Mouse (Mus musculus) kidney, embryonic 16.5 days (tissue): Measurements from ENCODE around the gene Sema3f. TPM values are rescaled to one million over a fixed set of nuclear protein-coding genes. Genes with fewer than 3 reads are reported as not detected.

ENCODE experiments used
- ATAC-seq: fragments of 200-750 bp; cut with Nextera tagmentation; 2 replicates; pipeline ENCODE4 v1.8.0; 2017; ENCODE audit warnings: moderate TSS enrichment; ENCODE audit not compliant: low FRiP score, low TSS enrichment
- H3K27ac ChIP-seq: fragments of 300-500 bp; sonication (generic); 2 replicates; pipeline ENCODE4 v1.5.1; 2014; ENCODE audit warnings: low read length
- H3K27me3 ChIP-seq: fragments of 300-500 bp; sonication (generic); 2 replicates; pipeline ENCODE4 v1.6.1; 2014; ENCODE audit warnings: low read length, control low read depth, mixed read lengths; ENCODE audit not compliant: insufficient read depth
- H3K36me3 ChIP-seq: fragments of 300-500 bp; sonication (generic); 2 replicates; pipeline ENCODE4 v1.6.1; 2014; ENCODE audit warnings: low read length, control low read depth, mixed read lengths; ENCODE audit not compliant: insufficient read depth
- H3K4me1 ChIP-seq: fragments of 300-500 bp; sonication (generic); 2 replicates; pipeline ENCODE4 v1.6.1; 2014; ENCODE audit warnings: low read length, control low read depth, mixed read lengths; ENCODE audit not compliant: insufficient read depth
- H3K4me2 ChIP-seq: fragments of 300-500 bp; sonication (generic); replicated peaks from 2 replicates; pipeline ENCODE4 v1.6.1; 2014; ENCODE audit warnings: low read depth, low read length
- H3K4me3 ChIP-seq: fragments of 300-500 bp; sonication (generic); 2 replicates; pipeline ENCODE4 v1.5.1; 2014; ENCODE audit warnings: mild to moderate bottlenecking, low read length
- H3K9ac ChIP-seq: fragments of 300-500 bp; sonication (generic); replicated peaks from 2 replicates; pipeline ENCODE4 v1.6.1; 2014; ENCODE audit warnings: low read length
- H3K9me3 ChIP-seq: fragments of 300-500 bp; sonication (generic); 2 replicates; pipeline ENCODE4 v1.6.1; 2016; ENCODE audit warnings: low read length, control low read depth
- WGBS: fragments of 180-500 bp; shearing (Covaris S2); extraction: QIAGEN DNeasy Blood & Tissue Kit; methylation state at CpG from one replicate; pipeline ENCODE4 v1.1.7; 2014; 5-methylcytosine and 5-hydroxymethylcytosine counted together
- polyA plus RNA-seq: library from polyadenylated mRNA; unstranded; fragments of >200 nt; fragmentation: Nextera tagmentation; extraction: Ambion mirVana; gene quantifications from 2 replicates; pipeline ENCODE4 v1.2.1, GENCODE M21; 2015

The Sema3f gene
- polyA plus RNA-seq, 1 experiment from 2014 or later: 20.9 TPM

DNA sequence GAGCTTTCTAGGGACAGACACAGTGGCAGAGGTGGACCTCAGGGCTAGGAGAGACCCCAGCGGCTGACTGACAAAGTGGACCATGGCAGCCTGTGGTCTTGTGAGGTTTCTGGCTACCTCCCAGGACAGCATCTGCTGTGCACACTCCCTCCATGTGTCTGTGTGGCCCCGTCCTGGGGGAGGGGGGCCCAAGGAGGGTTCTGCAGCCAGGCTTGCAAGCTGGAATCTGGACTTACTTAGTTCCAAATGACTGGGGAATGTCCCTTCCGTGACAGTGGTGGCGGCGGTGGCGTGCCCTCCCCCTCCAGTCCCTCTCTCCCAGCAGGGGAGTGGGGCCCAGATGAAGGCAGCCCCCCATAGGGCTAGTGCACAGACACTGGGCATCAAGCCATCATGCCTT lies 6.7 kb upstream of the Sema3f start:
- WGBS: 35% methylated on average over 6 of the region's 6 CpGs
- peaks cover 61% of the 10 kb centered on the region for H3K4me1 ChIP-seq
- H3K4me3 ChIP-seq: no peak overlapping the region
- H3K27me3 ChIP-seq: no peaks in the 10 kb centered on the region
- ATAC-seq: 0 out of 2 replicates have a peak, but pooled peaks have one; percentile 10
- no peaks in the 10 kb centered on the region for H3K36me3 ChIP-seq
- peak overlapping the region; percentile 35 for H3K27ac ChIP-seq
- no peaks in the 10 kb centered on the region for H3K9me3 ChIP-seq
- H3K9ac ChIP-seq: no peak overlapping the region; the same call in 1 of the 2 replicates
- no peak overlapping the region for H3K4me2 ChIP-seq

DNA sequence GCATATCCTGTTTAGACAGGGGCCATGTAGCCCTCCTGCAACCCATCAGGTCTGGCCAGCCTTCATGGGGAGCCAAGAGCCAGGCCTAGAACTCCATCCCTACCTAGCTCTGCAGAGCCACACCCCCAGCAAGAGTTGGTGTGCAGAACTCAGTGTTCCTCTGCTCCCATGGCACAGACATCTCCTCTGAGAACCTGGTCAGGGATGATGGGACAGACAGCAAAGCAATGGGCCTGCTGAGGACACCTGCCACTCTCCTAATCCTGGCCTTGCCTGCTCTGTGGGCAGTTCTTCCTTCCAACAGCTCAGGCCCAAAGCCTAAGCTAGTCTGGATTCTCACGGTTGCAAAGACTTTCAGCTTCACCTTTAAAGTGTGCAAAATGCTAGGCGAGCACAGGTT lies 5.4 kb upstream of the Sema3f start:
- peak overlapping the region; percentile 94 for H3K27ac ChIP-seq
- no peak overlapping the region for H3K9ac ChIP-seq
- H3K4me3 ChIP-seq: no peak overlapping the region
- ATAC-seq: no peak
- H3K4me1 ChIP-seq: peaks cover 48% of the 10 kb centered on the region
- H3K9me3 ChIP-seq: no peaks in the 10 kb centered on the region
- no peaks in the 10 kb centered on the region for H3K36me3 ChIP-seq
- no peak overlapping the region for H3K4me2 ChIP-seq
- WGBS: 81% methylated on average over 2 of the region's 2 CpGs
- H3K27me3 ChIP-seq: no peaks in the 10 kb centered on the region

DNA sequence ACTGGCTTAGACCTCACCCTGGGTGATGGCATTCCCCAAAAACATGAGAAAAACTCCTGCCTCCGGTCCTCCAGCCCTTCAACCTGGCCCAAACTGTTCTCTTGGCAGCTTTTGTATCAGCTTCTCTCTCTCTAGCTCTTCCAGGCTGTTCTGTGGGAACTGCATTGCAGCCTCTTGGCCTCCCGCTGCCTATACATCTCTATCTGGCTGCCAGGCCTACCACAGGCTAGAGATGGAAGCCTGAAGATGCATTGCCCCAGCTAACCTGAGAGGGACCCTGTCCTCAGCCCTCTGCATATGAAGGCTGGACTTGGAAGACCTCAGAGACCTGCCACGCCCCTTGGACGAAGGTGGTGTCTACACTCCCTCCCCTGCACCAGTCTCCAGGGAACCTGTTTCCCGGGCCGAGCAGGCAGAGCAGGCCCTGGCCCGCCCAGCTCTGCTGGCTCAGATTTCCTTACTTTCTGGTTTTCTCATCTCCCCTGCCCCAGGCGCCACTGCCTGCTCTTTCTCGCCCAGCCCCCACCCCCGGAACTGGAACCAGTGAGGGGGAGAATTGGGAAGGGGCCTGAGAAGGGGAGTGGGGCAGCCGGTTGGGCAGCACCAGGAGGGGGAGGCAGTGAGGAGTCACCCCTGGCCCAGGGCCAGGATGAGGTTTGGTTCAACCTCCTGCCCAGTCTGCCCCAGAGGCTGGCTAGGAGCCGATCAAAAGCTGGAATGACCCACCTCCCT lies 4.1 kb upstream of the Sema3f start:
- 9% methylated on average over 12 of the region's 12 CpGs for WGBS
- Histone ChIP-seq H3K4me2 (0 out of 2 replicates have a peak overlapping the region, but pooled peaks have one; percentile 11), H3K27me3 (no peaks in the 10 kb centered on the region), H3K36me3 (no peaks in the 10 kb centered on the region), H3K27ac (peak overlapping the region; percentile 94), H3K4me3 (no peak overlapping the region), H3K9ac (peak overlapping the region; percentile 41), H3K9me3 (no peaks in the 10 kb centered on the region), H3K4me1 (peaks cover 48% of the 10 kb centered on the region)
- peak; percentile 77 for ATAC-seq

DNA sequence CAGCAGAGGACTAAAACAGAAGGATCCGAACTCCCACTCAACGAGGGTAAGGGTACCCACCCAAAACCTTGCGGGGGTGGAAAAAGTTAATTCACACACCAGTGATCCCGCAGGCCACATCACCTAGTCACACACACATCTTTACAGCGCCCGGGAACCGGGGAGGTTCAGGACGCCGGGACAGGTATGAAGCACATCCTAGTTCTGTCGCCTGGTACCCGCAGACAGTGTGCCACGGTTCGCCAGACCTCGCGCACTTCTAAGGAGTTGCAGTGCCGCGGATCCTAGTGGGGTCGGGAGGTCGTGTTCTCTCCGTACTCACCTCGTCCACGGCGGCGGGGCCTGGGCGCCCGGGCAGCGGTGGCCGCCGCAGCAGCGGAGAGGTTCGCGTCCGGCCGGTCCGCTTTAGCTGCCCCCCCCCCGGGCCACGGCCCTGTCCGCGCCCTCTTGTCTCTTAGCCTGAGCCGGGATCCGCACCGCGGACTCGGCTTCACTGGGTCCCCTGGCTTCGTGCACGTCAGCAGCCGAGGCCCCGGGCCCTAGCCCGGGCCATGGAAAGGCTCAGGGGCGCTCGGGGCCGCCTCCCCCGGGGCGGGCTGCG lies 1.1 kb downstream of the Sema3f start:
- Histone ChIP-seq H3K4me3 (peak overlapping the region; percentile 80), H3K9me3 (no peaks in the 10 kb centered on the region), H3K27me3 (no peaks in the 10 kb centered on the region), H3K27ac (peak overlapping the region; percentile 91), H3K9ac (peak overlapping the region; percentile 92), H3K36me3 (0 out of 2 replicates have a peak, but pooled peaks cover 4% of the 10 kb centered on the region), H3K4me1 (peaks cover 62% of the 10 kb centered on the region), H3K4me2 (peak overlapping the region; percentile 88)
- no peak for ATAC-seq
- WGBS: under 1% methylated on average over 55 of the region's 55 CpGs

DNA sequence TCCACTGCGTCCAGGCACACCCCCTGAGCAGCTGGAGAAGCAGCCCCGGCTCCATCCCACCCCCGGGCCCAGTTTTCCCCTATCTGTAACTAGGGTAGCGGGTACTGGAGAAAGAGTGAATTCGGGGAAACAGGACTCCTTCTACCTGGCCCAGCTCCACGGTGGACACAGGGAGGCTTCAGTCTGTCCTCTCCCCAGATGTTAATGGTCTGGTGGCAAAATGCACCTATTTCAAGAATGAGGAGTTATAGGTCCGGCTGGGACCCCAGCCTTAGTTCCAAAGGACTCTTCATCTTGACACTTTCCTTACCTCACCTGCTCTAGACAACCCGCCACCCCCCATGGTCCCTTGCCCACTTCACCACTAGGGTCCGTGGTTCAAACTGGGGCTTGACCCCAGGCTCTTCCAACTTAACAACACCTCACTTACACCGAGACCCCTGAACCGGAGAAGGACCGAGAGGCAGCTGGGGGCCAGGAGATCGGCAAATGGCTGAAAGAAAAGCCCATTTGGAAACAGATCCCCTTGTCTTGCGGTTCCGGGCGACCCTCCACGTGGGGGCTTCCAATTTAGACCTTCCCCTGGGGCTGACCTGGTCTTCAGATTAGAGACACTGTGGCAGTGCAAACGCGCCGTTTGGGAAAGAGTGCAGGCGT lies 1.7 kb downstream of the Sema3f start:
- peak overlapping the region; percentile 92 for H3K9ac ChIP-seq
- ATAC-seq: no peak
- peak overlapping the region; percentile 88 for H3K4me2 ChIP-seq
- no peaks in the 10 kb centered on the region for H3K9me3 ChIP-seq
- H3K27me3 ChIP-seq: no peaks in the 10 kb centered on the region
- H3K36me3 ChIP-seq: 0 out of 2 replicates have a peak, but pooled peaks cover 10% of the 10 kb centered on the region
- peaks cover 62% of the 10 kb centered on the region for H3K4me1 ChIP-seq
- WGBS: 2% methylated on average over 21 of the region's 21 CpGs
- peak overlapping the region; percentile 80 for H3K4me3 ChIP-seq
- peak overlapping the region; percentile 91 for H3K27ac ChIP-seq

DNA sequence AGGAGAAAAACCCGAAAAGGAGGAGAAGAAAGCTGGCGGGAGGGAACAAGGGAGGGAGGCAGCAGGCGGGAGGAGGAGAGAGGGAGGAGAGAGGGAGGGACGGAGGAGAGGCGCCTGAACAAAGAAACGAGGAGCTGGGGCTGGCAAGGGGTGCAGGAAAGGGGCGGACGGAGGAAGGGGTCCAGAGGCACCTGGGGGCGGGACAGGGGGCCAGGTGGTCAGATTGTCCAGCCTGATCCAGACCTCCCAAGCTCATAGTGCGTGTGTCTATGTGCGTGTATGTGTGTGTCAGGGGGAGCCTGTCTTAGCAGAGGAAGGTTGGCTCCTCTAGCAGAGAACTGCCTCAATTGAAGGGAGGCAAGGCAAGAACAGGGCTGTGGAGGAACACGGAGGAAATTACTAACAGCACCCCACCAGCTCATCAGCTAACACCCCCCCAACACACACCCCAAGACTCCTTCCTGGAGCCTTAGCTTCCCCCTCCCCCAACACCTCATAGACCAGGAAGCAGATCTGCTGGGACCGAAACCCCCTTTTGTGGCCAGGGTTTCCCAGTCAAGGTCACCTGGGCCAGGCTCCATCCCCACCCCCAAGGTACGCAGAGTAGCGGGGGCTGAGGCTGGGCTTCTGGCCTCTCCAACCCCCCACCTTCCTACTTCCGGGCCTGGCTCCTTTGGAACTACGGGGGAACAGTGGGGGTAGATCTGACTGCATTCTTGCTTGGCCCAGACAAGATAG lies 2.4 kb downstream of the Sema3f start:
- ATAC-seq: no peak
- no peaks in the 10 kb centered on the region for H3K27me3 ChIP-seq

DNA sequence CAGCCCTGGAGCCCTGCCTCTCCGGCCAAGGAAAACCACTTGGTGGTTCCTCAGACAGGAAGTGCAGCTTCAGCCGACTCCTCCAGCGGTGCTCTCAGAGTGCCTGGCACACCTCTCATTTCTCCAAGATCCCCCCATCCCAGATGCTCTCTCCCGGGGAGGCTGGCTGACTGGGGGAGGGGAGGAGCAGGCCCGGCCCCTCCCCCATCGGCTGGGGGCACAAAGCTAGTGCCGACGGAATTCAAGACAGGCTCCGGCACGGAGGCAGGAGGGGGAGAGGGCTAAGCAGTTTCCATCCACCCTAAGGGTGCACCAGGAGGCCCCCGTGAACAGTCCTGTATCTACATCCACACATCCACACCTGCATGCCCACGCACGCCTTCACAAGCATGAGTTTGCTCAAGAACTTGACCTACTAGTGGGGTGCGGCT lies 3.5 kb downstream of the Sema3f start:
- H3K36me3 ChIP-seq: 0 out of 2 replicates have a peak, but pooled peaks cover 10% of the 10 kb centered on the region
- H3K27me3 ChIP-seq: no peaks in the 10 kb centered on the region
- peaks cover 71% of the 10 kb centered on the region for H3K4me1 ChIP-seq
- H3K9ac ChIP-seq: peak overlapping the region; percentile 92
- H3K9me3 ChIP-seq: no peaks in the 10 kb centered on the region
- peak overlapping the region; percentile 91 for H3K27ac ChIP-seq
- H3K4me2 ChIP-seq: peak overlapping the region; percentile 88
- 3% methylated on average over 14 of the region's 14 CpGs for WGBS
- no peak for ATAC-seq
- peak overlapping the region; percentile 80 for H3K4me3 ChIP-seq

More for the DNA sequence above, 2.4 kb downstream of the Sema3f start:
- Histone ChIP-seq H3K9me3 (no peaks in the 10 kb centered on the region), H3K27ac (peak overlapping the region; percentile 91), H3K4me1 (peaks cover 62% of the 10 kb centered on the region), H3K4me3 (peak overlapping the region; percentile 80), H3K36me3 (0 out of 2 replicates have a peak, but pooled peaks cover 10% of the 10 kb centered on the region), H3K9ac (peak overlapping the region; percentile 92), H3K4me2 (peak overlapping the region; percentile 88)
- WGBS: 5% methylated on average over 17 of the region's 17 CpGs

DNA sequence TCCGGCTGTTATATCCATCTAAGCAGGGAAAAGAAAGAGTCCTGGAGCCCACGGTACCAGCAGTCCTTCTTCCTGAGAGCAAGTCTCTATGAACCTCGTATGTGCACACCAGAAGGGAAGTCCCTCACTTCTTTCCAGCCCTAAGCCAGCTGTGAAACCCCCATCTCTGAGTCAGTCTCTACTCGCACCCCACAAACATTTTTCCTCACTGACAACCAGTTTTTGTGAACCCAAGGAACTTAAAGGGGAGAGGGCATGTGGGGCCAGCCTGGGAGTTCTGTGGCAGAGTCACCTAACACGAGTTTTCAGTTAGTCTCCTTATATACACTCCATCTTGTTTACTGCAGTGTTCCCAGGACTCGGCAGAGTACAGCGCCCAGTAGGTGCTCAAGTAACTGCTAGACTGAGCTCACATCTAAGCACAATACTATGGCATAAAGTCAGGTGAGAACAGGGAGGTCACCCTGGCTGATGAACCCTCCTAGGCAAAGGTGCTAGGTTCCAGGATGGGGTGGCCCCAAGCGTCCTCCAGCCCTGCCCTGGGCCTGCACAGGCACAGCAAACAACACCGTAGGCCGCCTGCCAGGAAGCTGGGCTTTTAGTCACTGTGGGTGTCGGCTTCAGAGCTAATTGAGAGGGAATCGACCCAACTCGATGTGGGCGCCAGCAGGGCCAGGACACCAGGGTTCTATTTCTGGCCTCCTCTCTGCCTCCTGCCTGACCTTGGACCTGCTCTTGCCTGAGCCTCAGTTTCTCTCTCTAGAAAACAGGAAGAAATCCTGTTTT lies 6.7 kb downstream of the Sema3f start:
- Histone ChIP-seq H3K4me3 (no peak overlapping the region), H3K9ac (peak overlapping the region; percentile 47), H3K4me2 (no peak overlapping the region), H3K4me1 (peaks cover 100% of the 10 kb centered on the region), H3K27ac (peak overlapping the region; percentile 31; the same call in 1 of the 2 replicates), H3K9me3 (no peaks in the 10 kb centered on the region), H3K36me3 (0 out of 2 replicates have a peak, but pooled peaks cover 10% of the 10 kb centered on the region), H3K27me3 (no peaks in the 10 kb centered on the region)
- WGBS: 46% methylated on average over 14 of the region's 14 CpGs
- ATAC-seq: no peak
